Mouse (Mus musculus) monocyte, adult 5-6 weeks (primary cell): ENCODE data around the gene Rpl37a. TPM values are rescaled to one million over a fixed set of nuclear protein-coding genes. Genes with fewer than 3 reads are reported as not detected.

ENCODE experiments used
- ATAC-seq: fragments of 153-309, 156-312 bp; replicated peaks from 2 replicates; pipeline ENCODE4 v1.8.0; 2017; ENCODE audit warnings: mild to moderate bottlenecking; ENCODE audit not compliant: low TSS enrichment, insufficient number of reproducible peaks, severe bottlenecking, poor library complexity, low FRiP score
- total RNA-seq: library from RNA; stranded (forward); fragments of 200-1000, 200-491, 200-594 nt; gene quantifications from 3 replicates; pipeline ENCODE4 v1.2.3, GENCODE M21; 2017

The Rpl37a gene
- total RNA-seq, 1 experiment from 2014 or later: 670 TPM

GRCm38 (mm10) chr1:72730126-72730525 lies 19.0 kb downstream of the Rpl37a start:
- ATAC-seq: no peak

- ATAC-seq: no peak
Observed at GRCm38 (mm10) chr1:72733191-72733691, 22.2 kb downstream of the Rpl37a start.

- ATAC-seq: no peak
Observed at GRCm38 (mm10) chr1:72736397-72737125, 25.5 kb downstream of the Rpl37a start.

- no peak for ATAC-seq
Observed at GRCm38 (mm10) chr1:72738946-72739680, 28.0 kb downstream of the Rpl37a start.

- no peak for ATAC-seq
Observed at GRCm38 (mm10) chr1:72739681-72740063, 28.6 kb downstream of the Rpl37a start.

- no peak for ATAC-seq
Observed at GRCm38 (mm10) chr1:72741406-72741805, 30.3 kb downstream of the Rpl37a start.

GRCm38 (mm10) chr1:72744816-72745506 lies 33.9 kb downstream of the Rpl37a start:
- no peak for ATAC-seq

- no peak for ATAC-seq
Observed at GRCm38 (mm10) chr1:72746382-72746781, 35.3 kb downstream of the Rpl37a start.

GRCm38 (mm10) chr1:72751371-72751781 lies 40.3 kb downstream of the Rpl37a start:
- ATAC-seq: no peak

- no peak for ATAC-seq
Observed at GRCm38 (mm10) chr1:72753211-72753610, 42.1 kb downstream of the Rpl37a start.

- no peak for ATAC-seq
Observed at GRCm38 (mm10) chr1:72755227-72755626, 44.1 kb downstream of the Rpl37a start.

GRCm38 (mm10) chr1:72755801-72756200 lies 44.7 kb downstream of the Rpl37a start:
- no peak for ATAC-seq

- no peak for ATAC-seq
Observed at GRCm38 (mm10) chr1:72759758-72760157, 48.7 kb downstream of the Rpl37a start.

Other genes with a start within 250 kb of the Rpl37a start
- not detected in 3 replicates for gene March4, start 174.4 kb upstream of the Rpl37a start, total RNA-seq
- 13.2 to 19.4 TPM (median 18.9 TPM) in 3 replicates for gene Smarcal1, start 128.0 kb upstream of the Rpl37a start, total RNA-seq
- gene Ankar, start 10.7 kb upstream of the Rpl37a start, total RNA-seq: not detected in 3 replicates
- gene Igfbp2, start 113.2 kb downstream of the Rpl37a start, total RNA-seq: not detected in 3 replicates
- 0.19 to 0.64 TPM in 2 of 3 replicates, not detected in the other for gene Igfbp5, start 163.6 kb downstream of the Rpl37a start, total RNA-seq